Mouse (Mus musculus): ENCODE results near the gene Col17a1. TPM values are rescaled to one million over a fixed set of nuclear protein-coding genes. Genes with fewer than 3 reads are reported as not detected.
A peak's percentile ranks its signal among the peaks of the same experiment; 100 is the strongest.

Col17a1 gene
- total RNA-seq, 2 experiments from 2014 or later = not detected

DNA sequence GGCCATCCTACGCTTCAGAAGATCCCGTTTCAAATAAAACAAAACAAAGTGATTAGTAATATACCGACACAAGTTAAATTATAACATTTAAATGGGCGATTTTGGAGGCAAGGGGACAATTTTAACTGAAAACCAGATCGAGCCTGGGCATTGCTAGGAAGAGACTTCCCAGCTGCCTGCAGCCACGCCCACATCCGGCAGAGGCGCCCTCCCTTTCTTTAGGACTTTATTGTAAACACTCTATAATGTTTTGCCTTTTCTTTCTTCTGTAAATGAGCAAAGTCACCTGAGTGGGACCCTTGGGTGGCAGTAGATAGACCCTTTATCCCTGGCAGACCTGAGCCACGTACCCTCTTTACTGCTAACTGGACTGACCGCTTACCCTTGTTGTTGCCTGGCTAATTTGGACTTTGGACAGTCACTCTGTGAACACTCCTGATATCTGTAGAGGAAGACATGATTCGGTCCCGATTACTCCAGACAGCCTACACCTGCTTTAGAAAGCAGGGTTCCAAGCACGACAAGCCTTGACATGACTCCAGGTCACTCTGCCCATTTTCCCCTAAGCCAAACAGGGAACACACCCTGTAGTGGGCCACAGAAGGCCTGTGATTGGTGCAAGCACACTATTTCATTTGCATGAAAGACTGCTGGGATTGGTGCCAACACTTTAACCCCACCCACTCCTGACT is 13.3 kb upstream of the Col17a1 start:
- H3K27ac ChIP-seq = no peak overlapping the region
- DNase-seq = no peak
- no peak overlapping the region for H3K4me3 ChIP-seq
- no peak for TF ChIP-seq CTCF (IDR thresholded peaks at IDR 0.05)
- intact Hi-C loops (cut with DNase I) = no loop called here

DNA sequence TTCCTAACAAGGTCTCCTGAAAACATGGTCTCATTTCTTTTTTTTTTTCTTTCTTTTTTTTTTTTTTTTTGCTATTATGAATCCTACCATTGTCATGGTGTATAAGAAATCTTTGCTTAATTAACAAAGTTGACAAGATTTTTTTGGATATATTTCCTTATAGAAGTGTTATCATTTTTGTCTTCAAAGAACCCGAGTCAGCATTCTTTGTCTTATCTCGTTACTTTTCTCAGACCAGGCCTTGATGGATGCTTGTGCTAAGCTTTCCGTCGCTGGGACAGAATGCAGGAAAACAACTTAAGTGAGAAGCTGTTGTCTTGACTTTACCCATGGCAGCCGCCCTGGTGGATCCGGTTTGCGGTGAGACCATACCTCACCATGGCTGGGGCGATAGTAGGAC is 8.6 kb upstream of the Col17a1 start:
- no peak overlapping the region for H3K27ac ChIP-seq
- intact Hi-C loops (cut with DNase I) = no loop called here
- DNase-seq = no peak
- TF ChIP-seq CTCF (IDR thresholded peaks at IDR 0.05) = no peak
- H3K4me3 ChIP-seq = no peak overlapping the region

DNA sequence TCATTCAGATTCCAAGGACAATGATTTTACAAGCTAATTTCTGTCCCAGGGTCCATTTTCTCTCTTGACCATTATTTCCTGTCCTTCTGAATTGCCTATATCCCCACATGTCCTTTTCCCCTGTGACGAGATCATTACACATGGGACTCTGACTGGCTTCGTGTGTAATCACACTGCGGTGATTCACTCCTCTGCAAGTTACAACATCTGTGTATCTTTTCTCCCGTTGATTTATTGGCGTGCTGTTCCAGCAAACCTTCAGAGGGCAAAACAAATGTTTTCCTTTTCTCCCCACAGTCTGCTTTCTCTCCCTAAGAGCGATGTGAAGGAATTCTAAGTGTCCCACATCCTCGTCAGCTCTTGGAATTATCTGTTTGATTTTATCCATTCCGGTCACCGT is 7.8 kb upstream of the Col17a1 start:
- TF ChIP-seq CTCF (IDR thresholded peaks at IDR 0.05) = no peak
- intact Hi-C loops (cut with DNase I) = no loop called here
- H3K27ac ChIP-seq = no peak overlapping the region
- H3K4me3 ChIP-seq = no peak overlapping the region
- no peak for DNase-seq

DNA sequence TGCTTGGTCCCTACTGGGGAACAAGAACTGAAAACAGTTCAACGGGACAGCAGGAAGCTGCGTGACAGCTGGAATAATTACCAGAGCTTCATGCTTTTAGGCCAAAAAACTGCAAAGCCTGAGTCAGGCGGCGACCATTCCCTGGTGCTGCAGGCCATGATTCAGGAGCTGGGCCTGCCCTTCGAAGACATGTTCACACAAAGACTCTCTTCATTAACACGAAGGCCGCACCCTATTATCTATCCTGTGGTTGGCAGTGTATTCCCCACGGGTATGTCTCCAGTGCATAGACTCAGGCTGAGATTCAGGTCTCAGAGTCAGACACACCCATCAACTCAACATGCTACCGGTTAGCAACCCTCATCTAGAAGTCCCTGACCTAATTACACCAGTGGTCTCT is 6.4 kb upstream of the Col17a1 start:
- intact Hi-C loops (cut with DNase I) = no loop called here
- no peak for TF ChIP-seq CTCF (IDR thresholded peaks at IDR 0.05)

DNA sequence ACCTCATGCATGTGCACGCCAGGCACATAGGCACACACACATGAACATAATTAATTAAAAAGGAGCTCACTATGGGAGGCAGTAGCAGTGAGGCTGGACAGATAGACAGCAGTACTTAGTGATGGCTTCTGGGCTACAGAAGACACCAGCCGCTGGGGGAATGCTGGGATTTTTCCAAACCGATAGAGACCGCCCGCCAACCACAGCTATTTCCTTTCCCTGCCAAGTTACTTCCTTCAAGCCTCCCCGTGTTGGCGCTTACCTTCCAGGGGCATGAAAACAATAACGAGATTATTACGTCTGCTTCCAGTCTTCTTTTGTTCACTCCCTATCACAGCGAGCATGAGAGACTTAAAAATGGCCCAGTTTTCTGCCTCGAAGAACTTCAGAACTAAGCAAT is 5.2 kb upstream of the Col17a1 start:
- intact Hi-C loops (cut with DNase I) = no loop called here

More for the DNA sequence above, 6.4 kb upstream of the Col17a1 start:
- no peak for DNase-seq
- H3K27ac ChIP-seq = no peak overlapping the region
- no peak overlapping the region for H3K4me3 ChIP-seq

DNA sequence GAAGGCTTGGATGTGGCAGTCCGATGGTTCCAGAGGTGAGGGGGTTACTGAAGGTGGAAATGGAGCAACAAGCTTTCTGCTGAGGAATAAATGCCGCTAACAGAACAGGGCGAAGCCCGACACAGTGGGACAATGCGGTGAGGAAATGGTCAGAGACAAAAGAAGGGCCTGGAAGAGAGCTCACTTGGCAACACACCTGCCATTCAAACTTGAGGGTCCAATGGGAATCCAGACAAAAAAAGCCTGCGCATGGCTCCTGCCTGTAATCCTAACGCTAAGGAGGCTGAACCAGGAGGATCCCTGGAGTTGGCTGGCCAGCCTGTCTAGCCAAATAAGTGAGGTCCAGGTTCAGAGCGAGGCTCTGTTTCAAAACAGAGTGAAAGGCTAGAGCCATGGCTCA is 4.5 kb upstream of the Col17a1 start:
- Histone ChIP-seq H3K4me3 (no peak overlapping the region), H3K27ac (no peak overlapping the region)
- no peak for DNase-seq
- no peak for TF ChIP-seq CTCF (IDR thresholded peaks at IDR 0.05)
- intact Hi-C loops (cut with DNase I) = no loop called here

More for the DNA sequence above, 5.2 kb upstream of the Col17a1 start:
- DNase-seq = no peak
- H3K4me3 ChIP-seq = no peak overlapping the region
- TF ChIP-seq CTCF (IDR thresholded peaks at IDR 0.05) = no peak
- H3K27ac ChIP-seq = no peak overlapping the region

DNA sequence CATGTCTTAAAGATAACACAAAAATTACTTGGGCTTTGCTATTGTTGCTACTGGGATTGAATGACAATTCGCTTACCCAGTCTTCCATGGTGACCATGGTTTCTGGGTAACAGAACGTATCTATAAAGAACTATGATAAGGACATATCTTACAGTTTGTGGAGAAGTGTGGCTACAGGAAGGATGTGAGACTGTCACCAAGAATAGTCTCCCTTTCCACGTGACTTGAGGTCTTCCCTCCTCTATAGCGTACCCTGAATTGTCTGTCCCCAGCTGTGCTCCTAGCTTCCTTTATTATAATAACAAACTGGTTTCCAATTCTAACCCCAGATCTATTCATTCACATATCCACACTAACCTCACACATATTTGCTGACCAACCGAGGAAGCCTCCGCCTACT is 3.8 kb upstream of the Col17a1 start:
- intact Hi-C loops (cut with DNase I) = no loop called here
- no peak overlapping the region for H3K27ac ChIP-seq
- no peak for DNase-seq
- H3K4me3 ChIP-seq = no peak overlapping the region
- TF ChIP-seq CTCF (IDR thresholded peaks at IDR 0.05) = no peak

DNA sequence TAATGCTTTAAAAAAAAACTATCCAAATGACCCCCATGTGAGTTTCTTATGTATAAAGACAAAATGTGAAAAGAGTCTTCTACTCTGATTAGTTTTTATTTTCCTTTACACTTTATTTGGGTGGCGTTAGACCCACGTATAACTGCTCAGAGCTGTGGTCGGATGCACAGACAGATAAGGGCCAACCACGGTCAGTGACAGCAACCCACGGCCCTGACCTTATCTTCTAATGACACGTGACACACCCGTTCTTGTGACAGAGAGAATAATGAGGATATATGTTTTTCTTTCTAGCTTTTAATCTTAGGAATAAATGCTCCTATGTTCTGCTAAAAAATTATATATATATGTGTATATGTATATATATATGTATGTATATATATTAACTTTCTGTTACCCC is 2.3 kb downstream of the Col17a1 start:
- intact Hi-C loops (cut with DNase I) = no loop called here
- no peak overlapping the region for H3K27ac ChIP-seq
- no peak for TF ChIP-seq CTCF (IDR thresholded peaks at IDR 0.05)

DNA sequence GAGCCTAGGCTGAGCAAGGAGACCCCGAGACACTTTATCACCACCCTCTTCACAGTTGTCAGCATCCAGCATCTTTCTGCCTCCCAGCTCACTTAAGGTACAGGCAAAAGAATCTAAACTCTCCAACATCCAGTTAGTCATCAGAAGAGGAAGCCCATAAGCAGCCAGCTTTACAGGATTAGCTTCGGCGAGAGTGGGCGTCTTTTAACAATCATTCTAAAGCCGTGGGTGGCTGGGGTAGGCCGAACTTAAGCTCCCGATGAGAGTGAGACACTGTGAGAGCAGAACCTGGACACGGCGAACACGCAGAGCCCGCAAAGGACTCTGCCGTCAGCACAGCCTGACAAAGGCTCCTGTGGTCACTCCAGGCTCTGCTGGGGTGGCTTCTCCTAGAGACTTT is 13.2 kb downstream of the Col17a1 start:
- Histone ChIP-seq H3K27ac (no peak overlapping the region), H3K4me3 (no peak overlapping the region)
- no peak for TF ChIP-seq CTCF (IDR thresholded peaks at IDR 0.05)
- DNase-seq = no peak
- intact Hi-C loops (cut with DNase I) = no loop called here

More for the DNA sequence above, 2.3 kb downstream of the Col17a1 start:
- DNase-seq = no peak
- no peak overlapping the region for H3K4me3 ChIP-seq

DNA sequence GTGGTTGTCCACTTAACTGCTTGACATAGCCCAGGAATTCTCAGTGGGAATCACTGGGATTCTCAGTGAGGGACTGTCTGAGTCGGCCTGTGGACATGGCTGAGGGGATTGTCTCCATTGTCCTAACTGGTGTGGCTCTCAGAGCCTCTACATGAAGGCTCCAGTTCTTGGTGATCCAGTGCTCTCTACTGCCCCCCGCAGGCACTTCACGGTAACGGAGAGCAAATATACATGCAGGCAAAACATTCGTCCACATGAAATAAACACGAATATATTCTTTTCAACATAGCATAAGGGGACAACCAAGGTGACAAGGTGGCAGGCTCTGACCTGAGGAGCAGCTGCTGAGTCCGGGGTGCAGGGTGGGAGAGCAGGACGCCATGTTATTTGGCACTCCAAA is 17.5 kb downstream of the Col17a1 start:
- intact Hi-C loops (cut with DNase I) = loop anchor here (1.0 to 5.0 kb wide), 2 partner anchors 58 to 167 kb away; partner anchors contain the start of gene Sfr1
- no peak overlapping the region for H3K27ac ChIP-seq
- H3K4me3 ChIP-seq = no peak overlapping the region
- peak; percentile 46 for DNase-seq
- peak; percentile 67 for TF ChIP-seq CTCF (IDR thresholded peaks at IDR 0.05)

DNA sequence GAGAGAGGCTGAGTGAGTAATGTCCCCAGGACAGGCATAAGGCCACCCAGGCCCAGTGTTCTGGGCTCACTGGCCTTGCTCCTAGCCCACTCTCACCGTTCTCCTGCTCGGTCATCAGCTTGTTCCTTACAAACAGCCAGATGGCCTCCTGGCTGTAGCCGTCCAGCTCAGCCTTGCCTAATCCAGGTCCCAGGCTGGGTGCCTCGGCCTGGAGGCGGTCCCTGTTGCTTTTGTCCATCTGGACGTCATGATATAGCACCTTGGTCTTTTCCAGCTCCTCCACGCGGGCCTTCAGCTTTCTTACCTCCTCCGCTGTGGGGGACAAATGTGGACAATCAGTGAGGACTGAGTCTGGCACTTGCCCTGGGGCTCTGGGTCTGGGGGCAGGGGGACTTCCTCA is 23.5 kb downstream of the Col17a1 start:
- intact Hi-C loops (cut with DNase I) = no loop called here
- no peak for TF ChIP-seq CTCF (IDR thresholded peaks at IDR 0.05)
- no peak overlapping the region for H3K4me3 ChIP-seq
- no peak overlapping the region for H3K27ac ChIP-seq
- DNase-seq = no peak

DNA sequence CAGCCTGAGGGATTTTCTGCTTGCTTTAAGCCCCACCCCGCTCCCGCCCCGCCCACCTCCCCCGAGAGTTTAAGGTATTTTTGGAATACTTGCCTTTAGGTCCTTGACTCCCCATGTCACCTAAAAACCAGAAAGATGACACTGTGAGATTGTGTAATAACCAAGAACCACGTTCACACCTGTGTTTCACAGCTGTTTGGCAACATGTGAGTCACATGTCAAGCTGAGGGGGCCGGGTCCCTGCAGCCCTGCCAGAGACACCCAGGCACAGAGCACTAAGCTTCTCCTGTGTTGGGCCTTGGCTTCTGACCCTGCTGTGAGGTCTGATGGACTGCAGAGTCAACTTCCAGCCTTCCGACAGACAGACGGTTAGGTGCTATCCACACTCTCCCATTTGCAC is 24.3 kb downstream of the Col17a1 start:
- DNase-seq = no peak
- Histone ChIP-seq H3K4me3 (no peak overlapping the region), H3K27ac (no peak overlapping the region)
- TF ChIP-seq CTCF (IDR thresholded peaks at IDR 0.05) = no peak
- intact Hi-C loops (cut with DNase I) = no loop called here

DNA sequence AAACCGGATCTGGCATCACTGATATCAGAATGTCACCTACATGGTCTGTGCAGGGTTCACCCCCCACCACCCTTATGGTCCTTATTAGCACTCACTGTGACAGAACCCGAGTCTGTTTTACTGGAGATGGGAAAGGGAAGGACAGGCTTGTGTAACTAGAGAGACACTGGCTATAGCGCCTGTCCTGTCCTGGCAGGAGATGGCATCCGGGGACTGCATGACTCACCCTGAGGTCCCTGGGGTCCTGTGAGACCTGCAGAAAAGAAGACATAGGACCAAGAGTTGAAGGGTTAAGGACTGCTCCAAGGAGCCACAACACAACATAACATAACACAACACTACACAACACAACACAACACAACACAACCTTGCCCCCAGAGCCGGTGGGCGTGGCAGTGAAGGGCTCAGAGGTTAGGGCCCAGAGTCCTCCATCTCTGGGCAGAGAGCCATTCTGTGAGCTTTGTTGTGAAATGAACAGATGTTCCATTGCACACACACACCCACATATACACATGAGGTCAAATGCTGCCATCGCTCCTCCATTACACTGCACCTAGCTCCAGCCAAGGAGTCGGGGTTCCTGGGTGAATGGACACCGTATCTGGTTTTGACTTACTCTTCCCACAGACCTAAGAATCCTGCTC is 32.0 kb downstream of the Col17a1 start:
- no peak for DNase-seq
- no peak overlapping the region for H3K4me3 ChIP-seq
- intact Hi-C loops (cut with DNase I) = loop anchor here (1.0 to 10.0 kb wide), 3 partner anchors 72 to 161 kb away; partner anchors contain the start of gene Sfr1
- no peak overlapping the region for H3K27ac ChIP-seq
- TF ChIP-seq CTCF (IDR thresholded peaks at IDR 0.05) = no peak
